Mouse (Mus musculus) liver, postnatal 0 days (tissue): ENCODE data around the gene Tmcc3. TPM values are rescaled to one million over a fixed set of nuclear protein-coding genes. Genes with fewer than 3 reads are reported as not detected.

Experiments used
- ATAC-seq: fragments of 200-750 bp; cut with Nextera tagmentation; 2 replicates; pipeline ENCODE4 v1.8.0; 2017; ENCODE audit warnings: mild to moderate bottlenecking, moderate library complexity
- DNase-seq: peaks from one replicate; pipeline ENCODE4 v3.0.0-alpha.2; 2016
- H3K27ac ChIP-seq: fragments of 300-500 bp; sonication (generic); 2 replicates; pipeline ENCODE4 v1.5.1; 2014; ENCODE audit warnings: antibody characterized with exemption, moderate library complexity, mild to moderate bottlenecking, low read depth
- H3K27me3 ChIP-seq: fragments of 300-500 bp; sonication (generic); 2 replicates; pipeline ENCODE4 v1.6.1; 2014; ENCODE audit warnings: low read length, control low read depth, mixed read lengths; ENCODE audit not compliant: insufficient read depth
- H3K36me3 ChIP-seq: fragments of 300-500 bp; sonication (generic); replicated peaks from 2 replicates; pipeline ENCODE4 v1.6.1; 2014; ENCODE audit warnings: mild to moderate bottlenecking, control low read depth, low read length, moderate library complexity, mixed read lengths; ENCODE audit not compliant: insufficient read depth
- H3K4me1 ChIP-seq: fragments of 300-500 bp; sonication (generic); 2 replicates; pipeline ENCODE4 v1.6.1; 2014; ENCODE audit warnings: antibody characterized with exemption, mild to moderate bottlenecking, control low read depth; ENCODE audit not compliant: insufficient read depth
- H3K4me2 ChIP-seq: fragments of 300-500 bp; sonication (generic); 2 replicates; pipeline ENCODE4 v1.6.1; 2014; ENCODE audit warnings: low read depth, mild to moderate bottlenecking, low read length, moderate library complexity, mixed read lengths
- H3K4me3 ChIP-seq: fragments of 300-500 bp; sonication (generic); 2 replicates; pipeline ENCODE4 v1.5.1; 2014; ENCODE audit warnings: low read depth, low read length
- H3K9ac ChIP-seq: fragments of 300-500 bp; sonication (generic); replicated peaks from 2 replicates; pipeline ENCODE4 v1.6.1; 2014; ENCODE audit warnings: mild to moderate bottlenecking, moderate library complexity
- H3K9me3 ChIP-seq: fragments of 300-500 bp; sonication (generic); 2 replicates; pipeline ENCODE4 v1.6.1; 2016; ENCODE audit warnings: mild to moderate bottlenecking, control low read depth, low read length, mixed read lengths
- CTCF ChIP-seq: sonication (generic); IDR thresholded peaks from 2 replicates; pipeline ENCODE4 v1.5.1; 2016; ENCODE audit warnings: antibody characterized with exemption, low read depth
- EP300 ChIP-seq: IDR thresholded peaks from 2 replicates; pipeline ENCODE4 v1.6.1; 2016; ENCODE audit warnings: antibody characterized with exemption, low read depth, mild to moderate bottlenecking
- WGBS: fragments of 180-500 bp; shearing (Covaris S2); extraction: QIAGEN DNeasy Blood & Tissue Kit; methylation state at CpG from one replicate; pipeline ENCODE4 v1.1.7; 2014; ENCODE audit not compliant: insufficient replicate concordance; 5-methylcytosine and 5-hydroxymethylcytosine counted together
- polyA plus RNA-seq: library from polyadenylated mRNA; unstranded; fragments of >200 nt; fragmentation: Nextera tagmentation; extraction: Ambion mirVana; gene quantifications from 2 replicates; pipeline ENCODE4 v1.2.1, GENCODE M21; 2015

Gene Tmcc3
- polyA plus RNA-seq, 1 experiment from 2014 or later, result 6.6 TPM

DNA sequence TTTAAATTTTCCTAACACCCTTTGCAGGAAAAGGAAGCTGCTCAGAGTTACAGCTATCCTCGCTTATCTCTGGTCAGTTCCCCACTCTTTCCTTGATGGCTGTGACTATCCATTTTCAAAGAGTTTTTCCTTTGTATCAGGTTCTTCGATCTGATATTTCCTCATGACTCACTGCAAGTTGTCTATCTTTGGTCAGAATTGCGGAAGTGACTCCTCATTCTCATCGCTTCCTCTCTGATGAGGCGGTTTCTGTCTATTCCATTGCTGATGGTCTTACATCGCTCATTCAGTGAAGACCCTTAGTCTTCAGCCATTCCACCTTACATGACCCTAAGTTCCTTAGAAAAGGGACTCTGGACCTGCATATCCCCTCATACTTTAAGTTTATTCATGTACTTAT, 289.3 kb downstream of the Tmcc3 start:
- Histone ChIP-seq H3K4me2 (no peak overlapping the region), H3K27ac (no peak overlapping the region), H3K4me3 (no peak overlapping the region), H3K4me1 (no peaks in the 10 kb centered on the region), H3K36me3 (no peaks in the 10 kb centered on the region), H3K9ac (no peak overlapping the region), H3K27me3 (no peaks in the 10 kb centered on the region), H3K9me3 (0 out of 2 replicates have a peak, but pooled peaks cover 2% of the 10 kb centered on the region)
- TF ChIP-seq CTCF, result no peak
- TF ChIP-seq EP300, result no peak
- ATAC-seq (no peak), DNase-seq (no peak)
- 29% methylated on average over 6 of the region's 6 CpGs for WGBS

DNA sequence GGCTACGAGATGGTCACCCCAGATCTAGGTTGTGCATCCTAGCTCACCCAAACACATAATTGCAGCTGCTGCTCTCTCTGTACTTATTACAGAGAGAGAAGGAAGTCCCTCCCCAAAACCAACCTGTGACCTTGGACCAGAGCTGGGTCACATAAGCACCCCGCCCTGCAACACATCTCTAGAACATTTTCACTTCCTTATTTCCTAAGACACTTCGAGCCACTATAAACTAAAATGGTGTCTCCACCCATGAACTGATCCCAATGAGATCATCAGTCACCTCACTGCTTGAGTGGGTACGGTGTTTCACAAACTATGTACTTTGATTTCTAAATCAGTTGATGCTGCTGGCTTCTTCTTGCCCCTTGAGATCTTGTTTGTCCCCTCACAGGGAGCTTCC, 293.7 kb downstream of the Tmcc3 start:
- no peaks in the 10 kb centered on the region for H3K36me3 ChIP-seq
- H3K9ac ChIP-seq, result no peak overlapping the region
- no peak for DNase-seq
- no peaks in the 10 kb centered on the region for H3K4me1 ChIP-seq
- ATAC-seq, result peak; percentile 33; the same call in 1 of the 2 replicates
- 0 out of 2 replicates have a peak, but pooled peaks cover 2% of the 10 kb centered on the region for H3K9me3 ChIP-seq
- H3K27ac ChIP-seq, result no peak overlapping the region
- H3K27me3 ChIP-seq, result no peaks in the 10 kb centered on the region
- TF ChIP-seq CTCF, result no peak
- TF ChIP-seq EP300, result no peak
- WGBS, result 54% methylated on average over 4 of the region's 4 CpGs
- H3K4me2 ChIP-seq, result no peak overlapping the region
- no peak overlapping the region for H3K4me3 ChIP-seq

DNA sequence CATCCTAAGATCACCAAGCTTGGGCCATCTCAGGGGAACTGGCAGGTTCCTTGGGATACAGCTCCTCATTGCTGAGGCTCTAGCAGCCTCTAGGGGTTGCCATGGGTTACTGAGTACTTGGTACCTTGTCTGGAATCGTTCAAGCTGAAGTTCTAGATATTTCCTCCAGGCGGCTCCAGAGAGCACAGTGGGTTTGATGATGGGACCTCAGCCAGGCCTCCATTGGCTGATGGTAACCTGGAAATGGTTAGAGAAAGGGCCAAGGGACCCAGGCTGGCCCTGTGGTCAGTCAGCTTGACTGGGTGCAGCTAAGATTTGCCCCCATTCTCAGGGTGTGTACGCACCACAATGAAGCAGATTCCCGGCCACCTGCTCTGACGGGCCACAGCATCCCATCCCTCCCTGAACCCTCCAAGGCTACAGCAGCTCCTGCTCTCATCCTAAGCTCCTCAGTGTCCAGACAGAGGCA, 297.6 kb downstream of the Tmcc3 start:
- no peak for TF ChIP-seq EP300
- peak; percentile 91 for TF ChIP-seq CTCF
- H3K27me3 ChIP-seq, result no peaks in the 10 kb centered on the region
- no peak overlapping the region for H3K27ac ChIP-seq
- no peaks in the 10 kb centered on the region for H3K9me3 ChIP-seq
- H3K9ac ChIP-seq, result no peak overlapping the region
- H3K4me3 ChIP-seq, result no peak overlapping the region
- no peaks in the 10 kb centered on the region for H3K36me3 ChIP-seq
- ATAC-seq, result peak; percentile 67
- no peaks in the 10 kb centered on the region for H3K4me1 ChIP-seq
- 50% methylated on average over 5 of the region's 5 CpGs for WGBS
- no peak overlapping the region for H3K4me2 ChIP-seq
- DNase-seq, result peak; percentile 57

DNA sequence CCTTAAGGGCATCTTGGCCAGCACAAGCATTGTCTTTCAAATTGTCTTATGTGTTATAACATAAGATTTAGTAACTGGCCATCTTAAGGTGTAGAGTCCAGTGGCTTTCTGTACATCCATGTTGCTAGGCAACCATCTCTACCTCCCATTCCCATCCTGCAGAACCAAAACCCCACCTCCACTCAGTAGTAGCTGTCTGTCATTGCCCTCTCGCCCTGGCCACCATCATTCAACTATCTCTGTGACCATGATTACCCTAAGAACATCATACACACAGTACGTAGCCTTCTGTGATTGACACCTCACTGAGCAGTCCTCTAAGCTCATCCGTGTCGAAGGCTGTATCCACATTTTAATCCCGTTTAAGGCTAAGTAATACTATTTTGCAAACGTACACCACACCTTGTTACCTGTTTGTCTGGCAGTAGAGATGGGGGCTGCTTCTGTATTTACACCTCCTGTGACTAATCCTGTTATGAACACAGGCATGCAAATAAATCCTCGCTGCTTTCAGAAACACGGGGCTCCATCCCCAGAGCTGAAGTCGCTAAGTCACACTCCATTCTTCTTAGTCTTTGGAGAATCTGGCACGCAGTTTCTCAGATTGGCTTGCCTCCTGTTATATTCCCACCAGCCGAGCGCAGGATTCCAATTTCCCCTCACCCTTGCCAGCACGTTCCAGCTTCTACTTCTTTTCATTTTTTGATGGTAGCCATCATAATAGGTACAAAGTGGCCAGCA, 299.6 kb downstream of the Tmcc3 start:
- Histone ChIP-seq H3K9me3 (no peaks in the 10 kb centered on the region), H3K9ac (no peak overlapping the region), H3K4me2 (no peak overlapping the region), H3K27me3 (no peaks in the 10 kb centered on the region), H3K27ac (no peak overlapping the region), H3K4me3 (no peak overlapping the region), H3K36me3 (no peaks in the 10 kb centered on the region), H3K4me1 (no peaks in the 10 kb centered on the region)
- TF ChIP-seq EP300, result no peak
- no peak for TF ChIP-seq CTCF
- DNase-seq (no peak), ATAC-seq (no peak)
- 68% methylated on average over 13 of the region's 13 CpGs for WGBS

DNA sequence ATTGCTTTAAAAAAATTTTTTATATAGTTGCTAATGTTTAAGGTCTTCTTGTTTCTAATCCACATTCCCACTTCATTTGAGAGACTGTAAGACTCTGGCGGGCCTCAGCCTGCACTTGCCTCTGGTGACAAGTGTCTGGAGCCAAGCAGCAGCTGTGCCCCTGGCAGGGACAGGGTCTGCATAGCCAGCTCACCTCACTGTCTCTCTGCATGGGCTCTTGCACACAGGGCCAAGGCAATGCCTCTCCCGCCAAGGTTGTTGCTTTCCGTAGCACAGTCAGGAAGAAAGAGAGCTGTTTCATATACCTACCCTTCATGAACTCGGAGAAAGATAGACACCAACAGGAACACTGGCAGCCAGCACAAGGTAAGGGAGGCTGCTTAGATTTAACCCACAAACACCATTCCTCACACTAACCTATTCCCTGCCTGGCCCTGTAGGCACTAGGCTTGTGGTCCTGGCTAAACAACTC, 300.3 kb downstream of the Tmcc3 start:
- Histone ChIP-seq H3K9me3 (no peaks in the 10 kb centered on the region), H3K27ac (no peak overlapping the region), H3K4me1 (no peaks in the 10 kb centered on the region), H3K9ac (no peak overlapping the region), H3K4me3 (no peak overlapping the region), H3K36me3 (no peaks in the 10 kb centered on the region), H3K27me3 (no peaks in the 10 kb centered on the region), H3K4me2 (no peak overlapping the region)
- 78% methylated on average over 4 of the region's 4 CpGs for WGBS
- no peak for DNase-seq
- TF ChIP-seq EP300 (no peak), CTCF (no peak)
- no peak for ATAC-seq

DNA sequence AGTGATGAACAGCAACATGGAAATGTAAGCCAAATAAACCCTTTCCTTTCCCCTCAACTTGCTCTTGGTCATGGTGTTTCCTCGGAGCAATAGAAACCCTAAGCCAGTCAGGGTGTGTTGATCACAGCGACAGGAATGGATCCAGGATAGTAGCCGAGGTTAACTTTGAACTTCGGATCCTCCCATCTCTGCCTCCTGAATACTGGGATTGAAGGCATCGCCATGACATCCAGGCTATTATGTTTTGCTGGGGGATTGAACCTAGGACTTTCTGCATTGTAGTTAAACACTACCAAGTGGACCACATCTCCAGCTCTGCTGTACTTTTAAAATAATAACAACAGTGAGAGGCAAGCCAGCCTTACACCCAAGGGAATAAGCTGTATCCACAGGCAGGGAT, 307.8 kb downstream of the Tmcc3 start:
- Histone ChIP-seq H3K4me1 (no peaks in the 10 kb centered on the region), H3K36me3 (no peaks in the 10 kb centered on the region), H3K9ac (no peak overlapping the region), H3K4me3 (no peak overlapping the region), H3K27me3 (peaks cover 10% of the 10 kb centered on the region), H3K27ac (no peak overlapping the region), H3K4me2 (no peak overlapping the region), H3K9me3 (no peaks in the 10 kb centered on the region)
- no peak for TF ChIP-seq EP300
- TF ChIP-seq CTCF, result no peak
- WGBS, result 82% methylated on average over 5 of the region's 5 CpGs
- ATAC-seq (no peak), DNase-seq (no peak)
